ENCODE assay signal across 24 mouse cellular contexts in the genomic region with DNA sequence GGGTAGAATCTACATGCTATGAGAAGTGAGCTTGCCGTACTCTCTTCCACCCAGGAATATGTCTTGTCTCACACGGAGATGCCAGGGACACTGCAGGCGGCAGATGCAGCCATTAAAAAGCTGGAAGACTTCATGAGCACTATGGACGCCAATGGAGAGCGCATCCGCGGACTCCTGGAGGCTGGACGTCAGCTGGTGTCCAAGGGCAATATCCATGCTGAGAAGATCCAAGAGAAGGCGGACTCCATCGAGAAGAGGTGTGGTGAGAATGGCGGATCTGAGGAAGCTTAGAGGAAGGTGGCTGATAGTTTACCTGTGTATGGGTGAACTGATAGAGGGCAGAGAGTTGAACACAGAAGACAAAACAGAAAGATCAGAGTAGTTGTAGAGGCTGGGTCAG. TPM values are rescaled to one million over a fixed set of nuclear protein-coding genes. Genes with fewer than 3 reads are reported as not detected.
DNase-seq lines count a peak whose midpoint lies in the region; ATAC-seq and TF ChIP-seq lines count a peak whose summit lies in the region.
"Had no signal": no experiment of that assay in that cellular context is flagged by ENCODE, and none has a peak within 500 bp of the region (broad histone marks: within the 10 kb centered on the region; RNA-seq: fewer than 3 reads in every experiment).

No protein-coding gene starts in this region.

- no peaks in the 10 kb centered on the region for H3K4me1 ChIP-seq in forebrain, embryonic 11.5 days (replicated peaks; ENCODE audit: control insufficient read depth, insufficient read depth, low read length)
- no peaks in the 10 kb centered on the region for H3K4me1 ChIP-seq in forebrain, embryonic 13.5 days
- H3K4me1 ChIP-seq in heart, embryonic 12.5 days (replicated peaks) = no peaks in the 10 kb centered on the region
- H3K4me1 ChIP-seq in heart, embryonic 10.5 days = no peaks in the 10 kb centered on the region
- H3K4me1 ChIP-seq in ES-E14 (ENCODE audit: control insufficient read depth in 2 of 2, insufficient read depth in 2 of 2, low read length in 2 of 2, poor library complexity in 1 of 2) = peaks cover 0 to 3% of the 10 kb centered on the region in 2 experiments; a peak in 1 of 4 replicates

- in situ Hi-C loops in ES-E14 (cut with MboI; ENCODE audit: low sequenced_read_pairs in 2 of 2, unreplicated experiment in 2 of 2) = loop anchor here in 1 of 2 experiments (25.0 kb wide), 1 partner anchor 102 kb away; the partner anchor contains the start of gene Rce1

- no peak for ATAC-seq in forebrain, embryonic 11.5 days (replicated peaks; ENCODE audit: low FRiP score)
- ATAC-seq in forebrain, embryonic 13.5 days = no peak
- no peak for ATAC-seq in heart, embryonic 12.5 days (ENCODE audit: insufficient number of reproducible peaks, low FRiP score)
- ATAC-seq: activated CD4-positive, CD25-positive, alpha-beta regulatory T cell, adult 4 months; CD4-positive, CD25-positive, alpha-beta regulatory T cell, adult 4 months; Patski had no signal

- no peaks in the 10 kb centered on the region for H3K9me3 ChIP-seq in forebrain, embryonic 11.5 days (ENCODE audit: control insufficient read depth, low read length)
- no peaks in the 10 kb centered on the region for H3K9me3 ChIP-seq in forebrain, embryonic 13.5 days (replicated peaks)
- no peaks in the 10 kb centered on the region for H3K9me3 ChIP-seq in heart, embryonic 12.5 days (replicated peaks)
- H3K9me3 ChIP-seq in heart, embryonic 10.5 days = no peaks in the 10 kb centered on the region
- no peaks in the 10 kb centered on the region for H3K9me3 ChIP-seq in ES-E14 (ENCODE audit: control insufficient read depth, insufficient read depth, low read depth, low read length)
- H3K9me3 ChIP-seq: G1E had no signal

- H3K27me3 ChIP-seq in forebrain, embryonic 11.5 days (ENCODE audit: control insufficient read depth, insufficient read depth, low read length) = no peaks in the 10 kb centered on the region
- no peaks in the 10 kb centered on the region for H3K27me3 ChIP-seq in forebrain, embryonic 13.5 days
- H3K27me3 ChIP-seq in heart, embryonic 12.5 days (replicated peaks) = no peaks in the 10 kb centered on the region
- no peaks in the 10 kb centered on the region for H3K27me3 ChIP-seq in heart, embryonic 10.5 days (ENCODE audit: insufficient read depth, poor library complexity, severe bottlenecking)
- H3K27me3 ChIP-seq: CH12.LX, Patski had no signal

- peak; percentile 32 for DNase-seq in forebrain, embryonic 11.5 days (ENCODE audit: low spot score)
- peak; percentile 83 for DNase-seq in heart, adult 11 months
- peak; percentile 64 for DNase-seq in heart, embryonic 10.5 days (ENCODE audit: low spot score)
- no peak for DNase-seq in heart, postnatal 4 days
- no peak for DNase-seq in ES-E14 (ENCODE audit: low read depth, low spot score)
- no peak for DNase-seq in retina, postnatal 1 day
- DNase-seq: adrenal gland, adult 2 months; adrenal gland, adult 8-10 months; adrenal gland, postnatal 10 days; adrenal gland, postnatal 14 days; adrenal gland, postnatal 25 days; adrenal gland, postnatal 36 days; B cell, adult 2 months; cerebellum, adult 11 months; cerebellum, adult 11-12 months; cerebellum, adult 18-20 months had no signal

- peaks cover 5% of the 10 kb centered on the region for H3K36me3 ChIP-seq in forebrain, embryonic 11.5 days (ENCODE audit: control insufficient read depth, insufficient read depth, low read length)
- peaks cover 83% of the 10 kb centered on the region for H3K36me3 ChIP-seq in forebrain, embryonic 13.5 days (ENCODE audit: poor library complexity, severe bottlenecking)
- H3K36me3 ChIP-seq in heart, embryonic 12.5 days = peaks cover 2% of the 10 kb centered on the region; the same call in 1 of the 2 replicates
- no peaks in the 10 kb centered on the region for H3K36me3 ChIP-seq in heart, embryonic 10.5 days
- H3K36me3 ChIP-seq in ES-E14 (ENCODE audit: control insufficient read depth, insufficient read depth, low read length, poor library complexity, severe bottlenecking) = peaks cover 10% of the 10 kb centered on the region; the same call in 1 of the 2 replicates

- H3K27ac ChIP-seq in forebrain, embryonic 11.5 days (ENCODE audit: low read depth, low read length) = no peak overlapping the region
- H3K27ac ChIP-seq in forebrain, embryonic 13.5 days = no peak overlapping the region
- no peak overlapping the region for H3K27ac ChIP-seq in heart, embryonic 12.5 days (ENCODE audit: poor library complexity, severe bottlenecking)
- H3K27ac ChIP-seq in heart, embryonic 10.5 days = no peak overlapping the region
- no peak overlapping the region for H3K27ac ChIP-seq in ES-E14 (ENCODE audit: insufficient read depth, low read depth, low read length, poor library complexity, severe bottlenecking)

- H3K4me2 ChIP-seq in forebrain, embryonic 11.5 days (ENCODE audit: low read depth, low read length, severe bottlenecking) = no peak overlapping the region
- no peak overlapping the region for H3K4me2 ChIP-seq in forebrain, embryonic 13.5 days
- no peak overlapping the region for H3K4me2 ChIP-seq in heart, embryonic 12.5 days

- H3K4me3 ChIP-seq in forebrain, embryonic 11.5 days (ENCODE audit: low read depth, low read length) = no peak overlapping the region
- H3K4me3 ChIP-seq in forebrain, embryonic 13.5 days = no peak overlapping the region
- no peak overlapping the region for H3K4me3 ChIP-seq in heart, embryonic 12.5 days
- H3K4me3 ChIP-seq in heart, embryonic 10.5 days = no peak overlapping the region
- 0 out of 4 replicates have a peak overlapping the region, but pooled peaks have one; percentile 6 to 8 for H3K4me3 ChIP-seq in ES-E14 (ENCODE audit: insufficient read depth in 1 of 2, low read depth in 1 of 2, low read length in 2 of 2, poor library complexity in 1 of 2, severe bottlenecking in 1 of 2)

- H3K9ac ChIP-seq in forebrain, embryonic 11.5 days (ENCODE audit: low read length) = no peak overlapping the region
- H3K9ac ChIP-seq in forebrain, embryonic 13.5 days = no peak overlapping the region
- H3K9ac ChIP-seq in heart, embryonic 12.5 days = no peak overlapping the region
- H3K9ac ChIP-seq in ES-E14 (ENCODE audit: insufficient read depth, low read depth, low read length, poor library complexity, severe bottlenecking) = 0 out of 2 replicates have a peak overlapping the region, but pooled peaks have one; percentile 36

- WGBS in forebrain, embryonic 11.5 days = 91% methylated on average over 11 of the region's 11 CpGs
- 94% methylated on average over 11 of the region's 11 CpGs for WGBS in forebrain, embryonic 13.5 days
- WGBS in heart, embryonic 12.5 days = 86% methylated on average over 11 of the region's 11 CpGs
- 89% methylated on average over 11 of the region's 11 CpGs for WGBS in heart, embryonic 10.5 days

TF ChIP-seq in ES-E14, 5 proteins besides CTCF, POLR2A, EP300 and RAD21:
- TF ChIP-seq ZC3H11A (IDR thresholded peaks at IDR 0.05; ENCODE audit: borderline replicate concordance, low read depth, low read length) = no peak

RNA-seq across cellular contexts. Expression of gene Rbm4b, which starts 17.2 kb away (rescaled TPM):
- polyA plus RNA-seq in forebrain, embryonic 11.5 days (2014; fragmentation: Nextera tagmentation; extraction: Ambion mirVana) = 136 and 139 TPM in 2 replicates
- 188 and 192 TPM in 2 replicates for polyA plus RNA-seq in forebrain, embryonic 13.5 days (2015; fragmentation: Nextera tagmentation; extraction: Ambion mirVana)
- 36.2 and 41.2 TPM in 2 replicates for polyA plus RNA-seq in heart, embryonic 12.5 days (2016; fragmentation: Nextera tagmentation; extraction: Ambion mirVana)
- polyA plus RNA-seq in heart, embryonic 10.5 days (2016; fragmentation: Nextera tagmentation; extraction: Ambion mirVana) = 44.8 and 59.1 TPM in 2 replicates
- 1 to 10 TPM; 7.5 to 8.3 TPM for total RNA-seq in heart, postnatal 4 days (2021)
- total RNA-seq in ES-E14 (2012; rRNA removed) = 11.1 and 11.3 TPM in 2 replicates

RNA-seq across cellular contexts. Expression of gene Sptbn2, which starts 28.1 kb away (rescaled TPM):
- polyA plus RNA-seq in forebrain, embryonic 11.5 days (2014; fragmentation: Nextera tagmentation; extraction: Ambion mirVana) = 15.2 and 16.7 TPM in 2 replicates
- 18.1 and 20.8 TPM in 2 replicates for polyA plus RNA-seq in forebrain, embryonic 13.5 days (2015; fragmentation: Nextera tagmentation; extraction: Ambion mirVana)
- polyA plus RNA-seq in heart, embryonic 12.5 days (2016; fragmentation: Nextera tagmentation; extraction: Ambion mirVana) = 0.26 TPM in 2 replicates
- polyA plus RNA-seq in heart, embryonic 10.5 days (2016; fragmentation: Nextera tagmentation; extraction: Ambion mirVana) = 0.57 and 1.6 TPM in 2 replicates
- under 1 TPM; 0.25 to 0.33 TPM for total RNA-seq in heart, postnatal 4 days (2021)
- total RNA-seq in ES-E14 (2012; rRNA removed) = 14.1 and 36.7 TPM in 2 replicates

RNA-seq across cellular contexts. Expression of gene Gm960, which starts 40.6 kb away (rescaled TPM):
- polyA plus RNA-seq in forebrain, embryonic 11.5 days (2014; fragmentation: Nextera tagmentation; extraction: Ambion mirVana) = 4.6 and 4.9 TPM in 2 replicates
- polyA plus RNA-seq in forebrain, embryonic 13.5 days (2015; fragmentation: Nextera tagmentation; extraction: Ambion mirVana) = 4.1 and 5.8 TPM in 2 replicates
- 1.2 and 2.0 TPM in 2 replicates for polyA plus RNA-seq in heart, embryonic 12.5 days (2016; fragmentation: Nextera tagmentation; extraction: Ambion mirVana)
- 2.1 and 2.2 TPM in 2 replicates for polyA plus RNA-seq in heart, embryonic 10.5 days (2016; fragmentation: Nextera tagmentation; extraction: Ambion mirVana)
- total RNA-seq in heart, postnatal 4 days (2021) = under 1 TPM; 0.12 to 0.68 TPM
- 0.79 and 1.1 TPM in 2 replicates for total RNA-seq in ES-E14 (2012; rRNA removed)
- total RNA-seq: adrenal gland, adult 18-20 months; adrenal gland, postnatal 14 days; adrenal gland, postnatal 25 days had no signal
- polyA plus RNA-seq: activated CD4-positive, CD25-positive, alpha-beta regulatory T cell, adult 4 months; CD4-positive, CD25-positive, alpha-beta regulatory T cell, adult 4 months; G1E had no signal

RNA-seq across cellular contexts. Expression of gene Rbm4, which starts 54.6 kb away (rescaled TPM):
- polyA plus RNA-seq in forebrain, embryonic 11.5 days (2014; fragmentation: Nextera tagmentation; extraction: Ambion mirVana) = 100 and 110 TPM in 2 replicates
- polyA plus RNA-seq in forebrain, embryonic 13.5 days (2015; fragmentation: Nextera tagmentation; extraction: Ambion mirVana) = 103 TPM in 2 replicates
- polyA plus RNA-seq in heart, embryonic 12.5 days (2016; fragmentation: Nextera tagmentation; extraction: Ambion mirVana) = 39.8 and 46.8 TPM in 2 replicates
- polyA plus RNA-seq in heart, embryonic 10.5 days (2016; fragmentation: Nextera tagmentation; extraction: Ambion mirVana) = 59.6 and 68.1 TPM in 2 replicates
- 10 to 100 TPM; 46.1 to 48.4 TPM for total RNA-seq in heart, postnatal 4 days (2021)
- total RNA-seq in ES-E14 (2012; rRNA removed) = 122 and 134 TPM in 2 replicates

Comparison
In these comparisons a context has a peak if more than half of its experiments do, and no peak if none do; other contexts are left out.
1. DNase-seq: peak in forebrain, embryonic 11.5 days (single experiment), heart, adult 11 months (single experiment) and heart, embryonic 10.5 days (single experiment); none in heart, postnatal 4 days (single experiment), ES-E14 (single experiment) and retina, postnatal 1 day (single experiment).
2. H3K4me3 ChIP-seq: peak in ES-E14 (2 of 2); none in forebrain, embryonic 11.5 days (single experiment), forebrain, embryonic 13.5 days (single experiment), heart, embryonic 12.5 days (single experiment) and heart, embryonic 10.5 days (single experiment).